Mouse (Mus musculus) T-cell, adult 2 months (primary cell): ENCODE results near the gene Foxj2.
A peak's percentile ranks its signal among the peaks of the same experiment; 100 is the strongest.

Experiments used
- DNase-seq: peaks from one replicate; pipeline ENCODE4 v3.0.0; 2022; ENCODE audit warnings: low spot score

Foxj2 gene

GRCm38 (mm10) chr6:122813640-122814039, 6.1 kb upstream of the Foxj2 start:
- no peak for DNase-seq

DNA sequence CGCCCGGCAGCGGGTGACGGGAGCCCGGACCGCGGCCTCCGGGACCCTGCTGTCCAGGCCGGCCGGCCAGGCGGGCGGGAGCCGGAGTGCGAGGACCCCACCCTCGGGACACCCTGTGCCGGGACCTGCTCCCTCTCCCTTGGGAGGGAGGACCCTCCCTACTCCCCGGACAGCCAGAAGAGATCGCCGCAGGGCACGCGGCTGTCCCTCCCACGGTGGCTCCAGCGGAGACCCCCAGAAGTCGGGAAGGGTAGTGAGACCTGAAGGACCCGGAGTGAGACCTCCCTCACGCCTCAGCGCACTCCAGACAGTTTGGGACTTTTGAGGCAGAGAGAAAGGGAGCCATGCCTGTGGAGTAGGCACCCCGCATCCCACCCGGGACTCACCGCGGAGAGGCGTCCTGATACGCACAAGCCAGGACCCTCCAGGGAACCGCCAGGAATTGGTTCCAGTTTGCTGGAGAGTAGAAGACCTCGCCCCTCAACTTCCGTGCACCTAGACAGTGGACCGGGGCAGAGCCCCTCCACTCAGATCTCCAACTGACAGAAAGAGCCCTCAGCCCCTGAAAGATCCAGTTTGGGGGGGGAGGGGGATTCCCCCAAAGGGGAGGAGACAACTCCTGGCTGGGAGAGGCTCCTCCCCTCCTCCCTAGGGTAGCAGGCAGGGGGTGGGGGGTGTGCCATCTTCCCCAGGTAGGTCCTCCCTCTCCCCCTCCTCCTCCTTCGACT, 521 bp downstream of the Foxj2 start:
- DNase-seq: peak; percentile 7

DNA sequence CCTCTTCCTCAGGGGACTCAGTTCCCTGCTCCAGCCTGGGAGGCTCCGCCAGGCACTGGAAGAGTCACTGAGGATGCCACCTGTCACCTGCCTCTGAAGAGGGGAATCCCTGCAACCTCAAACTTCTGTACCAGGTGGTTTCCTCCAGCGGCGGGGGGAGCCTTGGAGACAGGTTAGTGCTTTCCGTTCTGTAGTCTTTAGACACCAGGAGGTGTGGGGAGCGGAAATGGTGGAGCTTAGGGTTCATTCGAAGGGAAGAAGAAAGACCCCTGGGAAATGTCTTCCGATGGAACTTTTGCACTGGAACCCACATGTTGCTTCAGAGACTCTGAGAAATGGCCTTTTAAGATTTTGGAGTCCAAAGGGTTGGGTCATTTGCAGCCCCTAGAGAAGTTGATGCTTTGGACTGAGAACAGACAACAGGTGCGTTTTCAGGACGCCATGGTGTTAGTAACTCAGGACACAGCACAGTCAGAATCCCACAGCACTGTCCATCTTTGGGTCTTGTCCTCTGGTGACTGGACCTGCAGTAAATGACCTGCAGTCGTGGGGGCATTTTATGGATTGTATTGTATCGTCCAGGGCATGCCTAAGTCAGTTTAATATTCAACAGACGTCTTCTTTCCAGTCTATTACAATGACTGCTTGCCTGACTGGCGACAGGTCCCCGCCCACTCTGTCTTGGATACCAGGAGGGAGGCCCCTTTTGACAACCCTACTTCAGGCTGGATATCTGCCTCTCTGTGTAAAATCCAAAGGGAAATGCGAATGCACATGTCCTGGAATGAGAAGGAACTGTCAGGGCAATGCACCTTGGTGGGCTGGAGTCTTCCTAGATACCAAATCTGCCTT, 1.3 kb downstream of the Foxj2 start:
- DNase-seq: peak; percentile 86

DNA sequence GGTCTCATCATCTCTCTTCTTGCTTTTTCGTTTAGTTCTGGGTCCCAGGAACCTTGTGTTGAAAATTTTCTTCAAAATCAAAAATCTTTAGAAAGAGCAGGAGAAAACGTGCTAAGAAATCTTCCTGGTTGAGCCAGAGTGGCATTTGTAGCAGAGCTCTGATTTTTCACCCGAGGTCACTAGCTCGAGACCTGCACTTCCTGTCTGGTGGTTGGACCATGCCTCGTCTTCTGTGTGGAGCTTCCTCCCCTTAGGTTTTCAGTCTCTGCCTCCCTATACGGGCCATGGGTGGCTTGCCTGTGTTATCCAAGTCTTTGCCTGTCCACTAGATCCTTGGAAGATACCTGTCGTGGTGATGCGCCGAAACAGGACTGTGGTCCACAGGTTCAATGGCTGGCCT, 2.1 kb downstream of the Foxj2 start:
- no peak for DNase-seq

DNA sequence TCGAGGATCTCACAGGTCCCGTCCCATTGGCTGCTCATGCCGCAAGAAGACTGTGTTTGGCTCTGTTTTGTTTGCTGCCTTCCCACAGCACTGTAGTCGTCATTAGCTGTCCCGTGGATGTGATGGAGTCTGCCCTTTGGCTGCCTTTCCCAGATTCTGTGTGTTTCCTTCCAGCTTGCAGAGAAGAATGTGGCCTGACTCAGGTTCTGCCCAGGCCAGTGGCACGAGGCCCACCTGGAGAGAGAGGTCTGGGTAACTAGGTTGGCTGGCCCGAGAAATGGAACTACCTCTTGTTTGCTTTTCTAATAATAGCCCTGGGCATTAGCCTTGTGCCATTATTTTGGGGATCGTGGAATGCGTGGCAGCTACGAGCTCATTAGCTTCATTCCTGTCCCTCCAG, 4.4 kb downstream of the Foxj2 start:
- no peak for DNase-seq

DNA sequence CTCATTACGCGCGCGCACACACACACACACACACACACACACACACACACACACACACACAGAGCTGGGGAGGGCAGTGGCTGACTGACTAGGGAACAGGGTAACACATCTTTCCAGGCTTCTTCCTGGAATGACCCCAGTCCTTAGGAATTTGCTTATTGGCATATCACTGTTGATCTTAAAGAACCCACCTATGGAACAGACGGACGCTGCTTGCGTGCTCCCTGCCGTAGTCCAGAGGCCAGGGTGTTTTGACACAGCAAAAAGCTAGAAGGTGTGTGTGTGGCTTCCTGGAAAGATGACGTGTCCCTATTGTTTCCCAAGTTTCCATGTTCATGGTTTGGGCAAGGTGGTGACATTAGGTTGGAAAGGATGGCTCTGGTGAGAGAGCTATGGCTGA, 5.5 kb downstream of the Foxj2 start:
- DNase-seq: no peak

GRCm38 (mm10) chr6:122825923-122826742, 6.4 kb downstream of the Foxj2 start:
- DNase-seq: peak; percentile 73

DNA sequence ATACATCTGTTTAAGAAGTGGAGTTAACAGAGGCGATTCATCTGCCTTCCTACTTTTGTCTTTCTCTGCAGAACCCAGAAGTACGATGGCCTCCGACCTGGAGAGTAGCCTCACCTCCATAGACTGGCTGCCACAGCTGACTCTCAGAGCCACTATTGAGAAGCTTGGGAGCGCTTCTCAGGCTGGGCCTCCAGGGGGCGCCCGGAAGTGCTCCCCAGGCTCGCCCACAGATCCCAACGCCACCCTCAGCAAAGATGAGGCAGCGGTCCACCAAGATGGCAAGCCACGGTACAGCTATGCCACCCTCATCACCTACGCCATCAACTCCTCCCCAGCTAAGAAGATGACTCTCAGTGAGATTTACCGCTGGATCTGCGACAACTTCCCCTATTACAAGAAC, 8.4 kb downstream of the Foxj2 start:
- peak; percentile 56 for DNase-seq

- no peak for DNase-seq
These were observed 13.2 kb downstream of the Foxj2 start for GRCm38 (mm10) chr6:122832880-122833279.

- peak; percentile 62 for DNase-seq
These were observed 14.7 kb downstream of the Foxj2 start for GRCm38 (mm10) chr6:122834365-122834764.

DNA sequence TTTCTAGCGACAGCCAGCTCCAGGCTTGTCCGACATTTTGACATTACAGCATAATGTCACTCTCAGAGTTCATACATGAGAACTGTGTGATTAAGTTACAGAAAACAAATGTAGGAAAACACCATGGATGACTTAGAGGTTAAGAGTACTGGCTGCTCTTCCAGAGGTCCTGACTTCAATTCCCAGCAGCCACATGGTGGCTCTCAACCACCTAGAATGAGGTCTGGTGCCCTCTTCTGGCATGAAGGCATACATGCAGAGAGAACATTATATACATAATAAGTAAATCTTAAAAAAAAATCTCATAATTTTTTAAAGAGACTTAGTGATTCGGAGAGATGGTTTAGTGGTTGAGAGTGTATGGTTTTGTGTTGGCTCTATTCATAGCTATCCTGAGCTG, 17.3 kb downstream of the Foxj2 start:
- no peak for DNase-seq

- no peak for DNase-seq
These were observed 17.8 kb downstream of the Foxj2 start for GRCm38 (mm10) chr6:122837539-122837938.

GRCm38 (mm10) chr6:122843759-122844158, 24.0 kb downstream of the Foxj2 start:
- no peak for DNase-seq

DNA sequence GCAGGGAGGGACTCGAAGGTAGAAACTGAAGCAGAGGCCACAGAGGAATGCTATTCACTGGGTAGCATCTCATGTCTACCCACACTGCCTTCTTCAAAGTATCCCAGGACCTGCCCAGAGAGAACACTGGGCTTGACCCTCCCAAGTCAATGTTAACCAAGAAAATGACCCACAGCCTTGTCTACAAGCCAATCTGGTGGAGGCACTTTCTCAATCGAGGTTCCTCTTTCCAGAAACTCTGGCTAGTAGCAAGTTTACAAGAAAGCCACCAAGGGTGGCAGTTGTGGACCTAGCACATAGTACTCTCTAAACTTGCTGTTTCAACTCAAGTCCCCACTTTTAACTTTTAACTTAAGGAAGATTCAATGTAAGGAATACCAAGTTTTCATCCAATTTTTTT, 33.0 kb downstream of the Foxj2 start:
- DNase-seq: no peak

- DNase-seq: no peak
These were observed 34.8 kb downstream of the Foxj2 start for GRCm38 (mm10) chr6:122854552-122854951.

GRCm38 (mm10) chr6:122855955-122856354, 36.2 kb downstream of the Foxj2 start, which contains the start of gene C3ar1:
Gene C3ar1, minus strand, starts transcription at chr6:122856161.
- no peak for DNase-seq

GRCm38 (mm10) chr6:122862434-122862833, 42.7 kb downstream of the Foxj2 start:
- DNase-seq: no peak

DNA sequence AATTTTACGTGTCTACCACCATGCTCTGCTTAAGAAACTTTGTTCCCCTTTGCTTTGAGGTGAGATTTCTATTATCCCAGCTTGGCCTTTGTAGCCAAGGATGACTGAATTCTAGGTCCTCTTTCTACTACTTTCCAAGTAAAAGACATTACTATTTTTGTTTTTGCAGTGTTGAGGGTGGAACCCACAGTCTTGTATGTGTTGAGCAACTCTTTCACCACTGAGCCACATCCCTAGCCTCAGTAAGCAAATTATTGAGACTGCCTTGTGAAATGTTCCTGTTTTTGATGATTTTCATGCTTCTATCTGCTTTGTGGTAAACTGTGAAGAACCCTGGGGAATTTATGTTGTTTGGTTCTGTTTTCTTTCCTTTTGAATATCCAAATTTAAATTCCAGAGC, 43.2 kb downstream of the Foxj2 start:
- no peak for DNase-seq

DNA sequence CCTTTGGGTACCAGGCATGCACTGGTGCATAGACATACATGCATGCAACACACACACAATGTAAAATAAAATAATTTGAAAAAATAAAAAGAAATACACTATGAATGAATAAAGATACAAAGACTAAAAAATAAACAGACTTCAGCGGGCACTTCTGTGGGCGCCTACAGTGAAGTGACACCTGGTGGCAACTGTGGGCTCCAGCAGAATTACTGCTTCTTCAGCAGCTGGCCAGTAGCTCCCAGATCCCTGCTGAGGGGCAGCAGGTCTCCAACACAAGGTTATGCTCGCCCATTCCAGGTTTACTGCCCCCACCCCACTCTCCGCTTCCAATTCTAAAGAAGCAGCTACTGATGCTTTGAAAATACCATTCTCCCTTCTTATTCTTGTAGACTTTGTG, 48.2 kb downstream of the Foxj2 start:
- no peak for DNase-seq

GRCm38 (mm10) chr6:122869846-122870245, 50.1 kb downstream of the Foxj2 start:
- DNase-seq: no peak

GRCm38 (mm10) chr6:122872800-122873199, 53.1 kb downstream of the Foxj2 start:
- DNase-seq: peak; percentile 51
